Mouse (Mus musculus): ENCODE results near the gene Sbpl. TPM values are rescaled to one million over a fixed set of nuclear protein-coding genes. Genes with fewer than 3 reads are reported as not detected.
"Not testable (repeated sequence)": the region's sequence is repeated elsewhere in the genome, so short reads cannot be mapped to it uniquely, and the experiment has no call there.

Gene Sbpl
- polyA plus RNA-seq, 1 experiment from 2014 or later, result not detected

- no peaks in the 10 kb centered on the region for H3K27me3 ChIP-seq (ENCODE audit: insufficient read depth, low read length)
- no peak overlapping the region for H3K4me2 ChIP-seq (replicated peaks; ENCODE audit: low read depth, low read length)
- H3K9me3 ChIP-seq (ENCODE audit: low read length), result no peaks in the 10 kb centered on the region
- H3K36me3 ChIP-seq (ENCODE audit: insufficient read depth, low read length), result no peaks in the 10 kb centered on the region
- no peak overlapping the region for H3K4me3 ChIP-seq (ENCODE audit: low read length)
- no peaks in the 10 kb centered on the region for H3K4me1 ChIP-seq (ENCODE audit: insufficient read depth, low read length)
- WGBS, result 41% methylated on average over 6 of the region's 6 CpGs
- no peak overlapping the region for H3K9ac ChIP-seq (replicated peaks; ENCODE audit: low read length)
- ATAC-seq (ENCODE audit: low FRiP score, low TSS enrichment), result no peak
- no peak overlapping the region for H3K27ac ChIP-seq (ENCODE audit: low read length)
These were observed 10.8 kb upstream of the Sbpl start for GRCm38 (mm10) chr17:23965805-23966425.

GRCm38 (mm10) chr17:23961573-23962122 lies 6.6 kb upstream of the Sbpl start:
- 62% methylated on average over 4 of the region's 4 CpGs for WGBS
- Histone ChIP-seq H3K4me3 (ENCODE audit: low read length) (no peak overlapping the region), H3K27ac (ENCODE audit: low read length) (no peak overlapping the region), H3K9me3 (ENCODE audit: low read length) (no peaks in the 10 kb centered on the region), H3K9ac (replicated peaks; ENCODE audit: low read length) (no peak overlapping the region), H3K36me3 (ENCODE audit: insufficient read depth, low read length) (no peaks in the 10 kb centered on the region), H3K4me1 (ENCODE audit: insufficient read depth, low read length) (0 out of 2 replicates have a peak, but pooled peaks cover 3% of the 10 kb centered on the region), H3K27me3 (ENCODE audit: insufficient read depth, low read length) (no peaks in the 10 kb centered on the region), H3K4me2 (replicated peaks; ENCODE audit: low read depth, low read length) (no peak overlapping the region)
- no peak for ATAC-seq (ENCODE audit: low FRiP score, low TSS enrichment)

- Histone ChIP-seq H3K27me3 (ENCODE audit: insufficient read depth, low read length) (no peaks in the 10 kb centered on the region), H3K4me1 (ENCODE audit: insufficient read depth, low read length) (0 out of 2 replicates have a peak, but pooled peaks cover 3% of the 10 kb centered on the region), H3K36me3 (ENCODE audit: insufficient read depth, low read length) (no peaks in the 10 kb centered on the region), H3K4me3 (ENCODE audit: low read length) (no peak overlapping the region), H3K27ac (ENCODE audit: low read length) (no peak overlapping the region), H3K9ac (replicated peaks; ENCODE audit: low read length) (peak overlapping the region; percentile 58), H3K4me2 (replicated peaks; ENCODE audit: low read depth, low read length) (no peak overlapping the region), H3K9me3 (ENCODE audit: low read length) (no peaks in the 10 kb centered on the region)
- WGBS, result 41% methylated on average over 3 of the region's 3 CpGs
- ATAC-seq (ENCODE audit: low FRiP score, low TSS enrichment), result peak; percentile 92
These were observed 5.1 kb upstream of the Sbpl start for GRCm38 (mm10) chr17:23960084-23960738.

GRCm38 (mm10) chr17:23950828-23951227 lies 4.2 kb downstream of the Sbpl start:
- H3K4me3 ChIP-seq (ENCODE audit: low read length); H3K9ac ChIP-seq (replicated peaks; ENCODE audit: low read length); H3K27ac ChIP-seq (ENCODE audit: low read length); H3K36me3 ChIP-seq (ENCODE audit: insufficient read depth, low read length); H3K4me2 ChIP-seq (replicated peaks; ENCODE audit: low read depth, low read length); H3K9me3 ChIP-seq (ENCODE audit: low read length); H3K27me3 ChIP-seq (ENCODE audit: insufficient read depth, low read length); ATAC-seq (ENCODE audit: low FRiP score, low TSS enrichment); H3K4me1 ChIP-seq (ENCODE audit: insufficient read depth, low read length): not testable (repeated sequence)
- 76% methylated on average over 4 of the region's 4 CpGs for WGBS

GRCm38 (mm10) chr17:23949068-23949467 lies 6.0 kb downstream of the Sbpl start:
- WGBS, result 68% methylated on average over 2 of the region's 2 CpGs
- no peaks in the 10 kb centered on the region for H3K27me3 ChIP-seq (ENCODE audit: insufficient read depth, low read length)
- no peaks in the 10 kb centered on the region for H3K4me1 ChIP-seq (ENCODE audit: insufficient read depth, low read length)
- no peaks in the 10 kb centered on the region for H3K9me3 ChIP-seq (ENCODE audit: low read length)
- H3K4me3 ChIP-seq (ENCODE audit: low read length), result no peak overlapping the region
- ATAC-seq (ENCODE audit: low FRiP score, low TSS enrichment), result no peak
- H3K9ac ChIP-seq (replicated peaks; ENCODE audit: low read length), result no peak overlapping the region
- H3K27ac ChIP-seq (ENCODE audit: low read length), result no peak overlapping the region
- no peak overlapping the region for H3K4me2 ChIP-seq (replicated peaks; ENCODE audit: low read depth, low read length)
- no peaks in the 10 kb centered on the region for H3K36me3 ChIP-seq (ENCODE audit: insufficient read depth, low read length)

GRCm38 (mm10) chr17:23947486-23947885 lies 7.6 kb downstream of the Sbpl start:
- not testable (repeated sequence) for H3K9ac ChIP-seq (replicated peaks; ENCODE audit: low read length); H3K27ac ChIP-seq (ENCODE audit: low read length); ATAC-seq (ENCODE audit: low FRiP score, low TSS enrichment); H3K36me3 ChIP-seq (ENCODE audit: insufficient read depth, low read length); H3K4me3 ChIP-seq (ENCODE audit: low read length); H3K9me3 ChIP-seq (ENCODE audit: low read length); H3K4me1 ChIP-seq (ENCODE audit: insufficient read depth, low read length); H3K27me3 ChIP-seq (ENCODE audit: insufficient read depth, low read length); H3K4me2 ChIP-seq (replicated peaks; ENCODE audit: low read depth, low read length)
- WGBS, result 86% methylated on average over 4 of the region's 4 CpGs

- no peak within 1 kb of the TSS for H3K4me3 ChIP-seq (ENCODE audit: low read length)
- no peak within 1 kb of the TSS for H3K9ac ChIP-seq (replicated peaks; ENCODE audit: low read length)
- no peak within 1 kb of the TSS for H3K27ac ChIP-seq (ENCODE audit: low read length)
- no peaks in the 10 kb centered on the region for H3K36me3 ChIP-seq (ENCODE audit: insufficient read depth, low read length)
- H3K27me3 ChIP-seq (ENCODE audit: insufficient read depth, low read length), result no peaks in the 10 kb centered on the region
- ATAC-seq (ENCODE audit: low FRiP score, low TSS enrichment), result no peak
- no peak within 1 kb of the TSS for H3K4me2 ChIP-seq (replicated peaks; ENCODE audit: low read depth, low read length)
- H3K9me3 ChIP-seq (ENCODE audit: low read length), result no peaks in the 10 kb centered on the region
- no peaks in the 10 kb centered on the region for H3K4me1 ChIP-seq (ENCODE audit: insufficient read depth, low read length)
These were observed 13.7 kb downstream of the Sbpl start, which contains the start of gene Sbp for GRCm38 (mm10) chr17:23941372-23941771. Gene Sbp, plus strand, starts transcription at chr17:23941672.

GRCm38 (mm10) chr17:23931157-23931556 lies 23.9 kb downstream of the Sbpl start:
- ATAC-seq (ENCODE audit: low FRiP score, low TSS enrichment), result no peak

GRCm38 (mm10) chr17:23925090-23925493 lies 30.0 kb downstream of the Sbpl start:
- peak overlapping the region; percentile 67 for H3K4me2 ChIP-seq (replicated peaks; ENCODE audit: low read depth, low read length)
- H3K4me3 ChIP-seq (ENCODE audit: low read length), result peak overlapping the region; percentile 53
- H3K9ac ChIP-seq (replicated peaks; ENCODE audit: low read length), result peak overlapping the region; percentile 77
- H3K9me3 ChIP-seq (ENCODE audit: low read length), result no peaks in the 10 kb centered on the region
- H3K27me3 ChIP-seq (ENCODE audit: insufficient read depth, low read length), result no peaks in the 10 kb centered on the region
- no peaks in the 10 kb centered on the region for H3K36me3 ChIP-seq (ENCODE audit: insufficient read depth, low read length)
- ATAC-seq (ENCODE audit: low FRiP score, low TSS enrichment), result peak; percentile 85
- H3K27ac ChIP-seq (ENCODE audit: low read length), result peak overlapping the region; percentile 91
- H3K4me1 ChIP-seq (ENCODE audit: insufficient read depth, low read length), result peaks cover 7% of the 10 kb centered on the region
- 0% methylated on average over 14 of the region's 14 CpGs for WGBS

More at GRCm38 (mm10) chr17:23931157-23931556, 23.9 kb downstream of the Sbpl start:
- H3K36me3 ChIP-seq (ENCODE audit: insufficient read depth, low read length), result no peaks in the 10 kb centered on the region
- WGBS, result 74% methylated on average over 5 of the region's 5 CpGs
- H3K9me3 ChIP-seq (ENCODE audit: low read length), result no peaks in the 10 kb centered on the region
- no peaks in the 10 kb centered on the region for H3K27me3 ChIP-seq (ENCODE audit: insufficient read depth, low read length)
- no peak overlapping the region for H3K4me3 ChIP-seq (ENCODE audit: low read length)
- H3K4me2 ChIP-seq (replicated peaks; ENCODE audit: low read depth, low read length), result no peak overlapping the region
- no peak overlapping the region for H3K27ac ChIP-seq (ENCODE audit: low read length)
- H3K4me1 ChIP-seq (ENCODE audit: insufficient read depth, low read length), result no peaks in the 10 kb centered on the region
- no peak overlapping the region for H3K9ac ChIP-seq (replicated peaks; ENCODE audit: low read length)

GRCm38 (mm10) chr17:23924531-23925007 lies 30.5 kb downstream of the Sbpl start:
- ATAC-seq (ENCODE audit: low FRiP score, low TSS enrichment), result peak; percentile 99
- Histone ChIP-seq H3K4me1 (ENCODE audit: insufficient read depth, low read length) (peaks cover 7% of the 10 kb centered on the region), H3K4me2 (replicated peaks; ENCODE audit: low read depth, low read length) (peak overlapping the region; percentile 67), H3K9ac (replicated peaks; ENCODE audit: low read length) (peak overlapping the region; percentile 77), H3K27me3 (ENCODE audit: insufficient read depth, low read length) (no peaks in the 10 kb centered on the region), H3K27ac (ENCODE audit: low read length) (peak overlapping the region; percentile 91), H3K9me3 (ENCODE audit: low read length) (no peaks in the 10 kb centered on the region), H3K4me3 (ENCODE audit: low read length) (peak overlapping the region; percentile 53), H3K36me3 (ENCODE audit: insufficient read depth, low read length) (no peaks in the 10 kb centered on the region)
- WGBS, result 0% methylated on average over 29 of the region's 29 CpGs

All from kidney, embryonic 16.5 days (tissue).